Mouse (Mus musculus) T-helper 17 cell (primary cell): Measurements from ENCODE around the gene Syt16.

Experiments used
- in situ Hi-C, 2 experiments: fragments of 300-600 bp; cut with MboI, MseI; formaldehyde crosslinking; loops; 1 replicate in 1 of 2; 2 replicates in 1 of 2; pipeline ENCODE4 v1.15.1; 2025; ENCODE audit warnings: high pct_unique_total_duplicates in 2 of 2

Syt16 gene

DNA sequence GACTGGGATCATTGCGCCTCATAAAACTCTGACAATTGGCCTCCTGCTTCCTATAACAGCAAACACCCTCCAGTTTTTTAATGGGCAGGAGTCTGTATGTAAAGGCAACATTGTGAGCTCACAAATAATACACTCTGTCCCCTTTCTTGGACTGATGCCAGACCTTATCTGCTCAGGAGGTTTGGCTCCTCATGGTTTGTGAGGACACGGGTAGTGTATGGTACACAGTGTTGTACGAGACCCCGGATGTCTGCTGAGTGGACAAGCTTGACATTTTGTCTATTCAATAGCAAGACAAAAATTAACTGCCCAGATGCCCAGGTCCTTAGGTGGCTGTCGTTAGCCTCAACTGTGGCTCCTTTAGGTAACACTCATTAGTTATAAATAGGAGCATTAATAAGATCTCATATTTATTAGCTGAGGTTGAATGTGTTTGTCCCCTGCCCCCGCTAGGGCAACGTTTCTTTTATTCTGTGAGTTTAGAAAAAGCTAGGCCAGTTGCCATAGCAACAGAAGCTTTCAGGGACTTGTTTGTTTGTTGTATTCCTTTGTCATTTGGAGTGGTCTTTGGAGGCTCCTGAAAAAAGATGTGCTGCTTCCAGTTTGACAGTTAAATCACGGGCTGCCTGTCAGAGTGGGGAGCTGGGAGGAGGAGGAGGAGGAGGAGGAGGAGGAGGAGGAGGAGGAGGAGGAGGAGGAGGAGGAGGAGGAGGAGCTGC, 101.3 kb downstream of the Syt16 start:
- in situ Hi-C loops: no loop called here

DNA sequence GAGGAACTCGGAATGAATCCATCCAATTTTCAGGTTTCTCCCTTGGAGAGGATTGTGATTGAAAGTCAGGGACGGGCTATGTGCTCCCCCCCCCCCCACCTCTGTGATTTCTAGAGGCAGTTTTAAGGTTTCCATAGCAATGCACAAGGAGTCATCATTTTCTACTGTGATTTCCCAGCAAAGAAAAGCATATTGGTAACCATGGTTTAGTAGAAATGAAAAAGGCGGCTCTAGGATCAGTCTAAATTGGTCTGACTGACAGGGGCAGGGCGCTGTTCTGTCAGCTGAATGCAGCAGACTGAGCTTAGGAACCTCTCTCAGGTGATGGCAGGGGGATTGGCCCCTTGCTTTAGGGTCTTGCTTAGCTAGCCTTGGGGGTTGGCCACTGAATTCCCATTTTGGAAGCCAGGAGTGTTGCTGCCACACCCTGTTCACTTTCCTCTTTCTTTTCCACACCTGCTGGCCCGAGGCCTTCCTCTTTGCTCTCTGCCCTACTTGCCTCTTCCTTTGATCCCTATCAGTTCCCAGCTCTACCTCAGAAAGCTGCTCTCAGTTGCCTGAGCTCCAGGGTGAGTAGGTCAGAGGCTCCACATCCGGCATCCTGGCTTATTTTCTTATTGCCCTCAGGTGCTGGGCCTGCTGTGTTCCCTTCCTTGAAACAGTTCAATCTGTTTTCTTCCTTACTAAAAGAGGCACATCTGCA, 108.5 kb downstream of the Syt16 start:
- in situ Hi-C loops: no loop called here

GRCm38 (mm10) chr12:74108663-74109081, 111.2 kb downstream of the Syt16 start:
- in situ Hi-C loops: no loop called here

- in situ Hi-C loops: no loop called here
These were observed 112.1 kb downstream of the Syt16 start for GRCm38 (mm10) chr12:74109462-74110068.

DNA sequence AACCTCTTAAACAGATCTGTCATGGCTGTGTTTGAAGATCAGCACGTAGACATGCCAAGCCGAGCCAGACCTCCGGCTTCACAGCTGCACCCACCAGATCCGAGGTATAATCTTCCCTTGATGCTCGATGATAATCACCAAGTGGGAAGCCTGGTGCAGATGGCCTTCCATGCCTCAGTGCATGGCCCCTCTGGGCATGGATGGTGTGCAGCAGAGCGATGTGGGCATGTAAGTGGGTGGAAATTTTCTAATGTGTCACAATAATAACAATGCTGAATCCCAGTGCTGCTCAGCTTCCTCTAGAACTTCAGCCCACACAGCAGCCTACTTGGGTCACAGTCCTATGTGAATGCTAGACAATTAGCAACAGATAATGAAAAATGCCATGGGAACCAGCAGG, 119.4 kb downstream of the Syt16 start:
- in situ Hi-C loops: no loop called here

DNA sequence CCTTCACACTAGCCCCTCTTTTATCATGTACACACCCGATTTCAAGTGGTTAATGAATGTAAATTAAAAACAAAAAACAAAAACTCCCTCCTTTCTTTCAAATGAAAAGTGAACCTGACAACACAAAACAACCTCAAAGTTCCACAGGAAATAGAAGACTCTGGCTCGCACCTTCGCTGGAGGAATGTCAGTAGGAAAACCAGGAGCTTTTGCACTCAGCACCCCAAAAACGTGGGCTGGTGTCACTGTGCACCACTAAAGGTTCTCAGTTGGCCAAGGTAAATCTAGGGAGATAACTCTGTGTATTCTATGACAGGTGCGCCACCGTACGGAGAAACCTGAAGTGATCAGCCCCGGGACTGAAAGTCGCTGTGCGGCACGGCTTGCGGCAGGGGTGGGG, 128.3 kb downstream of the Syt16 start:
- in situ Hi-C loops: no loop called here

- in situ Hi-C loops: no loop called here
These were observed 130.8 kb downstream of the Syt16 start for GRCm38 (mm10) chr12:74128229-74128628.

DNA sequence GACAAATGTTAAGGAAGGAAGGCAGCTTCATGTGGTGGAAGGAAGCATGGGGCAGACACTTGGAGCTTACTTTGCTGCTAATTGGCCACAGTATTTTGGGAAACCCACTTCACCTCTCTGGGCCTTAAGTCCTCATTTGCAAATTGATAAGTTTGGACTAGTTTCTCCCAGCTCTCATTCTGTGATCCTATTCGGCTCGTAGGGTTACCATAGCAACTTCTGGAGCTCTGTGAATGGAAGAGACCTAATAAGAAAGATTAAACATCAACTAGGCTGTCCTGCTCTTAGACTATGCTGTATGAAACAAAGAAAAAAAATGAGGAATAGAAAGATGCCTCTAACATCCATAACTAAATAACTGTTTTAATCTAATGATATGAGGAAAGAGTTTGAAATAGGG, 134.3 kb downstream of the Syt16 start:
- in situ Hi-C loops: no loop called here

DNA sequence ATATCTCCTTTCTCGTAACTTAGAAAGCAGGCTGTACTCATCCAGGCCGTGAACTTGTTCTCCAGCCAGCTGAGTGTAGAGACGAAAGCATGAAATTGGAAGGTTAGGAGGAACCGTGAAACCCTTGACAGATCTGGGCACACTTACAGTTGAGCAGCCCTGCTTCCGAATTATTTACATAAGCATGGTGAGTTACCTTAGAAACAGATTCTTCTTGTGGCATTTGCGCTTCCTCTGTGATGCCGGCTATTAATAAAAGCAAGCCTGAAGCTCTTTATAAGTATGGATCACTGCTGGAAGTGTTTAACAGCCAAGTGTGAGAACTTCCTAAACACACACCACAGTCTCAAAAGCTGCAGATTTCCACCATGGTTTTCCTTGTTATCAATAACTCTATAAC, 144.7 kb downstream of the Syt16 start:
- in situ Hi-C loops: loop anchor here in 1 of 2 experiments (10.0 kb wide), 1 partner anchor 143 kb away; no protein-coding TSS in a partner anchor

GRCm38 (mm10) chr12:74144385-74144784, 146.9 kb downstream of the Syt16 start:
- in situ Hi-C loops: loop anchor here in 1 of 2 experiments (10.0 kb wide), 1 partner anchor 140 kb away; no protein-coding TSS in a partner anchor

- in situ Hi-C loops: loop anchor here in 1 of 2 experiments (25.0 kb wide), 1 partner anchor 1998 kb away; no protein-coding TSS in a partner anchor
These were observed 163.3 kb downstream of the Syt16 start for GRCm38 (mm10) chr12:74160791-74161190.

GRCm38 (mm10) chr12:74163080-74163479, 165.6 kb downstream of the Syt16 start:
- in situ Hi-C loops: loop anchor here in 1 of 2 experiments (25.0 kb wide), 1 partner anchor 2001 kb away; no protein-coding TSS in a partner anchor

DNA sequence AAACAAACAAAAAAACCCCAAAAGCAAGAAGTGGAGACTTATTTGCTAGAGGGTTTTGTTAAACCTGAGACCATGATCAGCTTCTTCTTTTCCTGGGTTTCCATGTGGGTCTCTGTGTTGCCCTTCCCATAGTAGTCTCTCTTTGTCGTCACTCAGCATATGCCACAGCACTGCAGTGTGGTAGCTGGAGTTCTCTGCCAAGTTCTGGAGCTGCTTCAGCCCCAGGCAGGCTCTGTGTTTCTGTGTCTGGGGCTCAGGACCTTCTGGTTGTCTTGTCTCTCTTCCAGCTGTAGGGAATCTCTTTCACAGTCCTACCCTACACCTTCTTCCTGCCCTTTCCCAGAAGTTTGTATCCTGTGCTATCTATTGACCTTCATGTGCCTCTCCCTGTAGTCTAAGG, 173.8 kb downstream of the Syt16 start:
- in situ Hi-C loops: loop anchor here (10.0 to 25.0 kb wide), 2 partner anchors 1846 to 2009 kb away; no protein-coding TSS in a partner anchor

GRCm38 (mm10) chr12:74173902-74174301, 176.4 kb downstream of the Syt16 start:
- in situ Hi-C loops: loop anchor here (10.0 to 25.0 kb wide), 2 partner anchors 1849 to 2012 kb away; no protein-coding TSS in a partner anchor

GRCm38 (mm10) chr12:74184596-74184995, 187.1 kb downstream of the Syt16 start:
- in situ Hi-C loops: no loop called here

GRCm38 (mm10) chr12:74188243-74188785, 190.9 kb downstream of the Syt16 start:
- in situ Hi-C loops: no loop called here

GRCm38 (mm10) chr12:74188815-74189214, 191.4 kb downstream of the Syt16 start:
- in situ Hi-C loops: no loop called here

- in situ Hi-C loops: no loop called here
These were observed 192.4 kb downstream of the Syt16 start for GRCm38 (mm10) chr12:74189840-74190239.

DNA sequence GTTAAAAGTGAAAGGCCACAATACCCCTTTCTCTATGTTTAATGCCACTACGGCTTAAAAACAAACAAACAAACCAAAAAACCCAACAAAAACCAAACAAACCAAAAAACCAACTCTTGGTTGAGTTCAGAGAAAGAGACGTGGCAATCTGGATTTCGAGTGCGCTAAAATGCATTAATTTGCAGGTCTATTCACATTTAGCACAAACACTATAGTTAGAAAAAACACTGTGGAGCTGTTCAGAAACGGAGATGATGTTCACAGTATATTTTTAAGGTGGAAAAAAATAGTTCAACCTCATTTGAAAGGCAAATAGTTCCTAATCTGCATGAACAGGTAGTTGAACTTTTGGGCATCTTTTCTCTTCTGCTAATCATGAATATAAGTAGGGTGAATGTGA, 192.8 kb downstream of the Syt16 start:
- in situ Hi-C loops: no loop called here

GRCm38 (mm10) chr12:74192552-74192951, 195.1 kb downstream of the Syt16 start:
- in situ Hi-C loops: no loop called here

GRCm38 (mm10) chr12:74201410-74201809, 203.9 kb downstream of the Syt16 start:
- in situ Hi-C loops: no loop called here
